Mouse (Mus musculus): ENCODE data around the gene Ttll3. TPM values are rescaled to one million over a fixed set of nuclear protein-coding genes. Genes with fewer than 3 reads are reported as not detected.

The Ttll3 gene
- total and polyA plus RNA-seq, 3 experiments, result 0.87 to 5.3 (median 4.4) TPM

DNA sequence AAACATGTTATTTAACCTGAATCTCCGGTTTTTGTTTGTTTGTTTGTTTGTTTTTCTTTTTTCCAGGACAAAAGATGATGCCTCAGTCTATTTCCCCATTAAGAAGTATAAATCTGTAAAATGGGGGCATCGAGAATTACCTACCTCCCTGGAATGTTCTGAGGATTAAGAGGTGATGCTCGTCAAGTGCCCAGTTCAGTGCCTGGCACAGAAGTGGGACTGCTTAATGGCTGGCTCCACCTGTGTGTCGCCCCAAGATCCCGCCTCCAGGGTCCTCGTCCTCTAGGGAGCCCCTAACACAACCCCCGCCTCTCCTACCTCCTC lies 11.9 kb upstream of the Ttll3 start:
- peak overlapping the region; percentile 70 for H3K4me2 ChIP-seq (ENCODE audit: insufficient read depth, low read depth, poor library complexity, severe bottlenecking)
- no peaks in the 10 kb centered on the region for H3K9me3 ChIP-seq (replicated peaks; ENCODE audit: low read length)
- peaks cover 8 to 27% of the 10 kb centered on the region in 2 experiments; a peak in 3 of 4 replicates for H3K4me1 ChIP-seq (ENCODE audit: control insufficient read depth in 1 of 2, insufficient read depth in 2 of 2)
- dilution Hi-C loops (cut with MboI; ENCODE audit: extremely low pct_ligation_motif_present, extremely low pct_unique_long_range_greater_than_20kb, low sequenced_read_pairs) (no loop called here), in situ Hi-C loops (cut with MboI; ENCODE audit: low pct_ligation_motif_present, low pct_unique_long_range_greater_than_20kb, low sequenced_read_pairs) (no loop called here)
- TF ChIP-seq POLR2AphosphoS2 (IDR thresholded peaks at IDR 0.05; ENCODE audit: low read depth, low read length), result no peak
- no peak; the same call in 1 of the 2 replicates for TF ChIP-seq IRF4 (IDR thresholded peaks at IDR 0.05; ENCODE audit: low read depth, low read length)
- no peak for TF ChIP-seq ELF1 (IDR thresholded peaks at IDR 0.05; ENCODE audit: low read depth, low read length)
- no peak for TF ChIP-seq CHD2 (IDR thresholded peaks at IDR 0.05; ENCODE audit: low read length)
- no peak for TF ChIP-seq JUN (IDR thresholded peaks at IDR 0.05; ENCODE audit: insufficient read depth, low read depth, low read length)
- TF ChIP-seq NELFE (IDR thresholded peaks at IDR 0.05; ENCODE audit: low read depth, low read length), result peak; percentile 77
- no peak for TF ChIP-seq ETS1 (conservative IDR thresholded peaks at IDR 0.05; ENCODE audit: low read depth, low read length)
- no peak for TF ChIP-seq MAX (IDR thresholded peaks at IDR 0.05; ENCODE audit: low read length)
- no peak for TF ChIP-seq CTCF (conservative IDR thresholded peaks at IDR 0.05 in 1 of 2, IDR thresholded peaks at IDR 0.05 in 1 of 2; ENCODE audit: low read depth in 2 of 2, low read length in 2 of 2)
- 0 out of 2 replicates have a peak, but pooled peaks have one; percentile 47 for TF ChIP-seq TCF12 (IDR thresholded peaks at IDR 0.05; ENCODE audit: low read depth, low read length)
- TF ChIP-seq MYC (IDR thresholded peaks at IDR 0.05; ENCODE audit: low read depth, low read length), result no peak
- peak; percentile 78 for TF ChIP-seq POLR2A (IDR thresholded peaks at IDR 0.05; ENCODE audit: low read depth, low read length)
- TF ChIP-seq RCOR1 (conservative IDR thresholded peaks at IDR 0.05; ENCODE audit: low read depth, low read length), result no peak
- TF ChIP-seq ZMIZ1 (IDR thresholded peaks at IDR 0.05; ENCODE audit: low read depth, low read length), result no peak
- TF ChIP-seq SIN3A (IDR thresholded peaks at IDR 0.05; ENCODE audit: low read length), result no peak
- no peak for TF ChIP-seq ZNF384 (IDR thresholded peaks at IDR 0.05; ENCODE audit: low read depth, low read length)
- TF ChIP-seq TBP (conservative IDR thresholded peaks at IDR 0.05; ENCODE audit: low read depth, low read length), result peak; percentile 72; the same call in 1 of the 2 replicates
- TF ChIP-seq GABPA (IDR thresholded peaks at IDR 0.05; ENCODE audit: insufficient replicate concordance, low read depth, low read length), result no peak
- no peak; the same call in 1 of the 2 replicates for TF ChIP-seq BHLHE40 (IDR thresholded peaks at IDR 0.05; ENCODE audit: low read depth, low read length)
- peak overlapping the region; percentile 71; the same call in 1 of the 2 replicates for H3K27ac ChIP-seq (ENCODE audit: insufficient read depth, low read depth)
- peak overlapping the region; percentile 90 for H3K9ac ChIP-seq (ENCODE audit: insufficient read depth, low read depth)
- H3K79me2 ChIP-seq (replicated peaks; ENCODE audit: control insufficient read depth, extremely low read depth, insufficient read depth, poor library complexity, severe bottlenecking), result peaks cover 41% of the 10 kb centered on the region
- peak overlapping the region; percentile 82 to 95 (median 86) for H3K4me3 ChIP-seq (replicated peaks in 1 of 3; ENCODE audit: low read depth in 2 of 3, low read length in 2 of 3, poor library complexity in 1 of 3)
- DNase-seq (ENCODE audit: extremely low read depth), result no peak
- no peaks in the 10 kb centered on the region for H3K27me3 ChIP-seq (replicated peaks)
- peaks cover 42 to 59% of the 10 kb centered on the region in 2 experiments for H3K36me3 ChIP-seq (replicated peaks in 1 of 2; ENCODE audit: control insufficient read depth in 1 of 2, insufficient read depth in 1 of 2, low read length in 1 of 2)

DNA sequence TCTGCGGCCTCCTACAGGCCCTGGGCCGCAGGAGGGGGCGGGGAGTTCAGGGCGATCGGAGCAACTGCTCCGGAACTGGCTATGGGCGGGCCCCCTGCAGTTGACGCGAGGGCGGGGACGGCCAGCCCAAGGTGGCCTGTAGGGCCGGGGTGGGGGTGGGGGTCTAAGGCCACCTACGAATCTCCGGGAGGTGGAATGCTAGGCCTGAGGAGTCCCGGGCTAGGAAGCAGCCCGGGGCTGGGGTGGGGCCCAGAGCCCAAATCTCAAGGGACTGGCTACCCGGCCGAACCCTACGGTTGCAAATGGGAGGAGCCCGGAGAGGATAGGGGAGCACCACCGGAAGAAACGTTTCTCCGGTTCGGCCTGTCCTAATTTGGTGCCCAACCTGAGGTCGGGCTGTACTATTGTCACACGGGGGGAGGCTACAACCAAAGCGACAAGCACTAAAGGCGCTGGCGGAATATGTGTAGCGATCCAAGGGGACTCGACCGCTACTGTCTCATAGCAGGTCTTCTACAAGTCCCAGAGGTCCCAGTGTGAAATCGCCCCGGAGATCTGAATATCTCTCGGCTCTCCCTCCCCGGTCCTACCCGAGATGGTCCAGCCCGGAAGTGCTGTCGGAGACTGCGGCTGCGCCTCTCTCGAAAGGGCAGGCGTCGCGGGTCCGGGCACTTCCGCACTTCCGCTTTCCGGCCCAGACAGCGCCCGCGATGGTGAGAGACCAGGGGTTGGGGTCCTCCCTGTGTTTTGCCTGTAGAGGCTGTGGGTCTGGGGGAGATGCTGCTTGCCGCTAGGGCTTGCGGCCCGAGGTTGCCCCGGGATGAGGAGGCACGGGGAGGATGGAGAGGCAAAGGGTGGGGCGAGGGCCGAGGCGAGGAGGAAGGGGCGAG lies 11.3 kb upstream of the Ttll3 start, which contains the start of the genes Tada3 and Arpc4:
TSS of gene Tada3 (minus strand) at position 388 of the 890 bp plus-strand sequence.
TSS of gene Arpc4 (plus strand) at position 620 of the 890 bp plus-strand sequence.
- H3K4me3 ChIP-seq (replicated peaks in 1 of 3; ENCODE audit: low read depth in 2 of 3, low read length in 2 of 3, poor library complexity in 1 of 3), result peak within 1 kb of the TSS; percentile 86 to 99 (median 95)
- H3K9me3 ChIP-seq (replicated peaks; ENCODE audit: low read length), result no peaks in the 10 kb centered on the region
- peaks cover 42% of the 10 kb centered on the region for H3K79me2 ChIP-seq (replicated peaks; ENCODE audit: control insufficient read depth, extremely low read depth, insufficient read depth, poor library complexity, severe bottlenecking)
- dilution Hi-C loops (cut with MboI; ENCODE audit: extremely low pct_ligation_motif_present, extremely low pct_unique_long_range_greater_than_20kb, low sequenced_read_pairs) (no loop called here), in situ Hi-C loops (cut with MboI; ENCODE audit: low pct_ligation_motif_present, low pct_unique_long_range_greater_than_20kb, low sequenced_read_pairs) (no loop called here)
- H3K27me3 ChIP-seq (replicated peaks), result no peaks in the 10 kb centered on the region
- H3K4me1 ChIP-seq (ENCODE audit: control insufficient read depth in 1 of 2, insufficient read depth in 2 of 2), result peaks cover 8 to 27% of the 10 kb centered on the region in 2 experiments; a peak in 3 of 4 replicates
- H3K9ac ChIP-seq (ENCODE audit: insufficient read depth, low read depth), result peak within 1 kb of the TSS; percentile 90
- H3K4me2 ChIP-seq (ENCODE audit: insufficient read depth, low read depth, poor library complexity, severe bottlenecking), result peak within 1 kb of the TSS; percentile 89
- H3K27ac ChIP-seq (ENCODE audit: insufficient read depth, low read depth), result peak within 1 kb of the TSS; percentile 71
- peaks cover 39 to 59% of the 10 kb centered on the region in 2 experiments for H3K36me3 ChIP-seq (replicated peaks in 1 of 2; ENCODE audit: control insufficient read depth in 1 of 2, insufficient read depth in 1 of 2, low read length in 1 of 2)
- DNase-seq (ENCODE audit: extremely low read depth), result peak; percentile 96
- peak; percentile 82 for TF ChIP-seq HCFC1 (IDR thresholded peaks at IDR 0.05; ENCODE audit: low read depth, low read length)
- TF ChIP-seq JUN (IDR thresholded peaks at IDR 0.05; ENCODE audit: insufficient read depth, low read depth, low read length), result no peak
- TF ChIP-seq NRF1 (IDR thresholded peaks at IDR 0.05; ENCODE audit: low read depth, low read length), result peak; percentile 84
- peak; percentile 54 for TF ChIP-seq UBTF (IDR thresholded peaks at IDR 0.05; ENCODE audit: low read depth, low read length)
- TF ChIP-seq MAFK (IDR thresholded peaks at IDR 0.05; ENCODE audit: insufficient replicate concordance, low read length), result no peak
- no peak for TF ChIP-seq RAD21 (IDR thresholded peaks at IDR 0.05; ENCODE audit: low read depth, low read length)
- no peak for TF ChIP-seq E2F4 (IDR thresholded peaks at IDR 0.05; ENCODE audit: insufficient replicate concordance, low read depth, low read length)
- TF ChIP-seq IRF4 (IDR thresholded peaks at IDR 0.05; ENCODE audit: low read depth, low read length), result no peak; the same call in none of the 2 replicates
- TF ChIP-seq MAX (IDR thresholded peaks at IDR 0.05; ENCODE audit: low read length), result no peak; the same call in 1 of the 2 replicates
- TF ChIP-seq ZMIZ1 (IDR thresholded peaks at IDR 0.05; ENCODE audit: low read depth, low read length), result peak; percentile 81
- TF ChIP-seq PAX5 (IDR thresholded peaks at IDR 0.05; ENCODE audit: low read length), result no peak
- peak; percentile 42; the same call in 1 of the 2 replicates for TF ChIP-seq KAT2A (IDR thresholded peaks at IDR 0.05; ENCODE audit: insufficient replicate concordance, low read length)
- TF ChIP-seq ZNF384 (IDR thresholded peaks at IDR 0.05; ENCODE audit: low read depth, low read length), result no peak
- TF ChIP-seq SIN3A (IDR thresholded peaks at IDR 0.05; ENCODE audit: low read length), result peak; percentile 88
- no peak for TF ChIP-seq USF1 (IDR thresholded peaks at IDR 0.05; ENCODE audit: low read depth, low read length)
- TF ChIP-seq POLR2AphosphoS2 (IDR thresholded peaks at IDR 0.05; ENCODE audit: low read depth, low read length), result peak; percentile 69; the same call in 1 of the 2 replicates
- no peak for TF ChIP-seq ZC3H11A (IDR thresholded peaks at IDR 0.05; ENCODE audit: low read depth, low read length)
- peak; percentile 92 for TF ChIP-seq TCF12 (IDR thresholded peaks at IDR 0.05; ENCODE audit: low read depth, low read length)

Data from CH12.LX (cell line).